In the genomic region with DNA sequence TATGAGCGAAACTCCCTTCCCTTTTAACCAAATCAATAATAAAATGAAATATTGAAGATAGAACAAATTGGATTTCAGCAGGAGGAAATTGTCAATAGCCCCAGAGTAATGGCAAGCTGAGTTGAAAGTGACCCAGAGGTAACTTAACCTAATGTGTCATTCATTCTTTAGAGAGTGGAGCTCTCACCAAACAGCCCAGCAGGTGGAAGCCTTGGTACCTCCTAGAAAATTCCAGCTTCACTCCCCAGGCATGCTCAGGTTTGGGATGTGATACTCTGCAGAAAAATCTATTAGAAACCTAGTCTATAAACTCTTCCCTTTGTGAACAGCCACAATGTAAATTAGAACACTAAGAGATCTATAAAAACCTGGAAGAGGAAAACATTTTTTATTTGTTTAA, we compare ENCODE assay signal across 18 mouse cellular contexts.
DNase-seq lines count a peak whose midpoint lies in the region; ATAC-seq and TF ChIP-seq lines count a peak whose summit lies in the region.
"Had no signal": no experiment of that assay in that cellular context is flagged by ENCODE, and none has a peak within 500 bp of the region (broad histone marks: within the 10 kb centered on the region; RNA-seq: fewer than 3 reads in every experiment).

No protein-coding gene starts in this region.

- H3K4me2 ChIP-seq in hindbrain, postnatal 0 days (ENCODE audit: low read depth, low read length), result no peak overlapping the region
- no peak overlapping the region for H3K4me2 ChIP-seq in hindbrain, embryonic 12.5 days (replicated peaks)
- no peak overlapping the region for H3K4me2 ChIP-seq in liver, postnatal 0 days (ENCODE audit: low read depth, low read length)
- H3K4me2 ChIP-seq: forebrain, embryonic 13.5 days; liver, embryonic 11.5 days; neural tube, embryonic 15.5 days had no signal

- no peaks in the 10 kb centered on the region for H3K27me3 ChIP-seq in hindbrain, postnatal 0 days (ENCODE audit: insufficient read depth, low read length)
- H3K27me3 ChIP-seq in hindbrain, embryonic 12.5 days, result no peaks in the 10 kb centered on the region
- H3K27me3 ChIP-seq in liver, postnatal 0 days (ENCODE audit: insufficient read depth, low read length), result no peaks in the 10 kb centered on the region
- H3K27me3 ChIP-seq: forebrain, embryonic 13.5 days; neural tube, embryonic 15.5 days had no signal

- peak; percentile 32 for DNase-seq in hindbrain, postnatal 0 days (ENCODE audit: low spot score)
- DNase-seq in liver, postnatal 0 days, result no peak
- DNase-seq in liver, result no peak
- DNase-seq in 416B (ENCODE audit: low read depth), result peak; percentile 13
- DNase-seq in adipocyte (ENCODE audit: low spot score), result peak; percentile 44
- DNase-seq in left cerebral cortex, adult 9 months (ENCODE audit: low spot score in 2 of 2), result no peak
- DNase-seq: adrenal gland, adult 2 months; cerebellum, adult 11 months; cerebellum, postnatal 14 days; left cerebral cortex, postnatal 4 days; lung, postnatal 14 days; thymus, postnatal 14 days had no signal

- H3K9me3 ChIP-seq in hindbrain, postnatal 0 days (ENCODE audit: low read length), result no peaks in the 10 kb centered on the region
- H3K9me3 ChIP-seq in hindbrain, embryonic 12.5 days (replicated peaks), result no peaks in the 10 kb centered on the region
- H3K9me3 ChIP-seq in liver, postnatal 0 days (ENCODE audit: low read length), result no peaks in the 10 kb centered on the region
- H3K9me3 ChIP-seq: forebrain, embryonic 13.5 days; midbrain, embryonic 10.5 days; neural tube, embryonic 15.5 days had no signal

- no peak overlapping the region for H3K27ac ChIP-seq in hindbrain, postnatal 0 days
- H3K27ac ChIP-seq in hindbrain, embryonic 12.5 days, result no peak overlapping the region
- H3K27ac ChIP-seq in liver, postnatal 0 days (ENCODE audit: low read depth), result no peak overlapping the region
- H3K27ac ChIP-seq: forebrain, embryonic 13.5 days; midbrain, embryonic 10.5 days; neural tube, embryonic 15.5 days had no signal

- H3K4me1 ChIP-seq in hindbrain, postnatal 0 days (ENCODE audit: insufficient read depth, low read length), result no peaks in the 10 kb centered on the region
- no peaks in the 10 kb centered on the region for H3K4me1 ChIP-seq in hindbrain, embryonic 12.5 days
- no peaks in the 10 kb centered on the region for H3K4me1 ChIP-seq in liver, postnatal 0 days (ENCODE audit: insufficient read depth)
- H3K4me1 ChIP-seq: forebrain, embryonic 13.5 days; midbrain, embryonic 10.5 days; neural tube, embryonic 15.5 days had no signal

- no peak for TF ChIP-seq CTCF in hindbrain, postnatal 0 days (IDR thresholded peaks at IDR 0.05; ENCODE audit: low read depth)
- TF ChIP-seq CTCF in liver, postnatal 0 days (IDR thresholded peaks at IDR 0.05; ENCODE audit: low read depth), result 0 out of 2 replicates have a peak, but pooled peaks have one; percentile 27

- 87% methylated on average over 1 of the region's 1 CpGs for WGBS in hindbrain, postnatal 0 days
- WGBS in hindbrain, embryonic 12.5 days, result 84% methylated on average over 1 of the region's 1 CpGs
- WGBS in liver, postnatal 0 days (ENCODE audit: insufficient replicate concordance), result 67% methylated on average over 1 of the region's 1 CpGs

- no peak for TF ChIP-seq EP300 in liver, postnatal 0 days (IDR thresholded peaks at IDR 0.05; ENCODE audit: low read depth)

- no peak overlapping the region for H3K9ac ChIP-seq in hindbrain, postnatal 0 days (replicated peaks; ENCODE audit: low read length)
- H3K9ac ChIP-seq in hindbrain, embryonic 12.5 days, result no peak overlapping the region
- no peak overlapping the region for H3K9ac ChIP-seq in liver, postnatal 0 days (replicated peaks)
- H3K9ac ChIP-seq: forebrain, embryonic 13.5 days; neural tube, embryonic 15.5 days had no signal

- no peaks in the 10 kb centered on the region for H3K36me3 ChIP-seq in hindbrain, postnatal 0 days (ENCODE audit: insufficient read depth, low read length)
- no peaks in the 10 kb centered on the region for H3K36me3 ChIP-seq in hindbrain, embryonic 12.5 days
- H3K36me3 ChIP-seq in liver, postnatal 0 days (replicated peaks; ENCODE audit: insufficient read depth, low read length), result no peaks in the 10 kb centered on the region
- H3K36me3 ChIP-seq: midbrain, embryonic 10.5 days; neural tube, embryonic 15.5 days had no signal

- H3K4me3 ChIP-seq in hindbrain, postnatal 0 days (ENCODE audit: low read length), result no peak overlapping the region
- no peak overlapping the region for H3K4me3 ChIP-seq in hindbrain, embryonic 12.5 days
- H3K4me3 ChIP-seq in liver, postnatal 0 days (ENCODE audit: low read depth, low read length), result no peak overlapping the region
- H3K4me3 ChIP-seq: forebrain, embryonic 13.5 days; midbrain, embryonic 10.5 days; myocyte; neural tube, embryonic 15.5 days had no signal

- ATAC-seq in hindbrain, postnatal 0 days, result no peak
- ATAC-seq in hindbrain, embryonic 12.5 days (ENCODE audit: low FRiP score), result no peak
- ATAC-seq in liver, postnatal 0 days, result no peak
- ATAC-seq: forebrain, embryonic 13.5 days had no signal

Comparison
In these comparisons a context has a peak if more than half of its experiments do, and no peak if none do; other contexts are left out.
1. DNase-seq: peak in hindbrain, postnatal 0 days (single experiment), 416B (single experiment) and adipocyte (single experiment); none in liver, postnatal 0 days (single experiment), liver (single experiment) and left cerebral cortex, adult 9 months (0 of 2).